Mouse (Mus musculus) lung, embryonic 15.5 days (tissue): ENCODE results near the gene H6pd. TPM values are rescaled to one million over a fixed set of nuclear protein-coding genes. Genes with fewer than 3 reads are reported as not detected.

ENCODE experiments used
- ATAC-seq: fragments of 200-750 bp; cut with Nextera tagmentation; 2 replicates; pipeline ENCODE4 v1.8.0; 2017; ENCODE audit warnings: moderate number of reproducible peaks, borderline replicate concordance; ENCODE audit not compliant: low FRiP score, low TSS enrichment; ENCODE audit errors: extremely low read depth
- H3K27ac ChIP-seq: fragments of 300-500 bp; sonication (generic); 2 replicates; pipeline ENCODE4 v1.5.1; 2015; ENCODE audit warnings: moderate library complexity, mild to moderate bottlenecking, inconsistent platforms
- H3K27me3 ChIP-seq: fragments of 300-500 bp; sonication (generic); 2 replicates; pipeline ENCODE4 v1.6.1; 2015; ENCODE audit warnings: inconsistent platforms
- H3K36me3 ChIP-seq: fragments of 300-500 bp; sonication (generic); 2 replicates; pipeline ENCODE4 v1.6.1; 2015; ENCODE audit warnings: inconsistent platforms
- H3K4me1 ChIP-seq: fragments of 300-500 bp; sonication (generic); 2 replicates; pipeline ENCODE4 v1.6.1; 2015; ENCODE audit warnings: inconsistent platforms
- H3K4me2 ChIP-seq: fragments of 300-500 bp; sonication (generic); 2 replicates; pipeline ENCODE4 v1.6.1; 2015; ENCODE audit warnings: inconsistent platforms, mild to moderate bottlenecking, moderate library complexity
- H3K4me3 ChIP-seq: fragments of 300-500 bp; sonication (generic); 2 replicates; pipeline ENCODE4 v1.5.1; 2015; ENCODE audit warnings: mild to moderate bottlenecking, inconsistent platforms
- H3K9ac ChIP-seq: fragments of 300-500 bp; sonication (generic); 2 replicates; pipeline ENCODE4 v1.6.1; 2015; ENCODE audit warnings: inconsistent platforms
- H3K9me3 ChIP-seq: fragments of 300-500 bp; sonication (generic); 2 replicates; pipeline ENCODE4 v1.6.1; 2016; ENCODE audit warnings: inconsistent platforms
- WGBS: fragments of 180-500 bp; shearing (Covaris S2); methylation state at CpG from one replicate; pipeline ENCODE4 v1.1.7; 2015; 5-methylcytosine and 5-hydroxymethylcytosine counted together
- polyA plus RNA-seq: library from polyadenylated mRNA; unstranded; fragments of >200 nt; fragmentation: Nextera tagmentation; extraction: Ambion mirVana; gene quantifications from 2 replicates; pipeline ENCODE4 v1.2.1, GENCODE M21; 2015

H6pd gene
- polyA plus RNA-seq, 1 experiment from 2014 or later = 29.3 TPM

DNA sequence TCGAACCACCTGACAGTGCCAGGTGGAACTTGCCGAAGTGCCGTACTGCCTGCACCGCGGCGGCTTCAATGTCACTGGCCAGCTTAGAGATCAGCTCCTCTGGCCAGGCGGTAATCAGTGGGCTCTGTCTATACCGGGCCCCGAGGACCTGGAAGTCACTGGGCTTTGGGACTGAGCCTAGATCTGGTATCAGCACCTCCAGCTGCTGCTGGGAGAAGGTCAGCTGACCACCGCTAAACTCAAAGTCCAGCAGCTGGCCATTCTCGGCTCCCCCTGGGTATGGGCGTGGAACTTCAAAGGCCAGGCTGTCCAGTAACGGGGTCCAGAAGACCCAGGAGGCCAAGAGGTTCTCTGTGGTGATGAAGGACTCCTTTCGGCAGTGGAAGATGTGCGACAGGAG, 26.7 kb downstream of the H6pd start:
- Histone ChIP-seq H3K9me3 (no peaks in the 10 kb centered on the region), H3K4me2 (no peak overlapping the region), H3K4me3 (no peak overlapping the region), H3K27me3 (no peaks in the 10 kb centered on the region), H3K27ac (no peak overlapping the region), H3K9ac (no peak overlapping the region), H3K4me1 (peaks cover 22% of the 10 kb centered on the region), H3K36me3 (peaks cover 24% of the 10 kb centered on the region)
- WGBS = 75% methylated on average over 15 of the region's 15 CpGs
- no peak for ATAC-seq

DNA sequence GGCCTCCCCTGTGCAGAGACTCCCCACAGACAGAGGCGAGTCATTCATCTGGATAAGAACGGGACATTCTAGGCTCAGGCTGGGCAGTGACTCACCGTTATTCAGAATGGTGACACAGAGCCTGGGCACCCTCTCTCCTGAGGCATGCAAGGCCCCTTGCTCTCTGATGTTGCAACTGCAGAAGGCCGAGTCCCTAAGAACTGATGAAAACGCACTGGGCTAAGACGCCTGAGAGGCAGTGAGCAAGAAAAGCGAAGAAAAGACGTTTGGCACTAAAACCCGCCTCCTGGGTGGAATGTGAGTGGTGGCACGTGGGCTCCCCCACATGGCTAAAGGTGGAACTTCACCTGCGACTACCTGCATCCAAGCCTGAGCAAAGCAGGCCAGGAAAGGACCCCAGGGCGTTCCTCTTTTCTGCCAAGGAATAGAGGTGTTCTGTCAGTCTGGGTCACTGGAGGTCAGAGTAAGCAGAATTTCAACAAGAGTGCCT, 29.0 kb downstream of the H6pd start:
- no peak overlapping the region for H3K27ac ChIP-seq
- H3K4me3 ChIP-seq = no peak overlapping the region
- no peak; the same call in 1 of the 2 replicates for ATAC-seq
- 4% methylated on average over 12 of the region's 12 CpGs for WGBS
- H3K4me1 ChIP-seq = peaks cover 27% of the 10 kb centered on the region
- no peak overlapping the region for H3K9ac ChIP-seq
- peak overlapping the region; percentile 35 for H3K4me2 ChIP-seq
- H3K9me3 ChIP-seq = no peaks in the 10 kb centered on the region
- no peaks in the 10 kb centered on the region for H3K27me3 ChIP-seq
- H3K36me3 ChIP-seq = peaks cover 24% of the 10 kb centered on the region

DNA sequence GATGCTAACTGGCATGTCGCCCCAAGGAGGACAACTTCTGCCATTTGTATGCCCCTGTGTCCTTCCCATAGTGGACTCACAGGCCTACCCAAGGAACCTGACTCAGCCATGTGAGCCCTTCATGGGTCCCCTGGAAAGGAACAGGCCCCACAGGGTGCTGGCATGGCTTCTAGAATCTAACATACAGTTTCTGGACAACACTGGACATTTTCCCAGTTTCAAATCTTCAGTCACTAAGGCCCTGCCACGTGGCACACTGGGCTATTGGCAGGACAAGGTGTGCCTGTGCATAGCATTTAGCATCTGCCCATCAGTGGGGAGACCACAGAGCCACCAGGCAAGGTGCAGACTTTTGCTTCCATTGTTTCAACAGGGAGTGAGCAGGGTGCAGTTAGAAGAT, 30.0 kb downstream of the H6pd start:
- Histone ChIP-seq H3K9ac (no peak overlapping the region), H3K36me3 (peaks cover 23% of the 10 kb centered on the region), H3K27me3 (no peaks in the 10 kb centered on the region), H3K27ac (no peak overlapping the region), H3K4me1 (peaks cover 27% of the 10 kb centered on the region), H3K9me3 (no peaks in the 10 kb centered on the region), H3K4me3 (no peak overlapping the region), H3K4me2 (no peak overlapping the region)
- ATAC-seq = no peak
- WGBS = 83% methylated on average over 2 of the region's 2 CpGs

DNA sequence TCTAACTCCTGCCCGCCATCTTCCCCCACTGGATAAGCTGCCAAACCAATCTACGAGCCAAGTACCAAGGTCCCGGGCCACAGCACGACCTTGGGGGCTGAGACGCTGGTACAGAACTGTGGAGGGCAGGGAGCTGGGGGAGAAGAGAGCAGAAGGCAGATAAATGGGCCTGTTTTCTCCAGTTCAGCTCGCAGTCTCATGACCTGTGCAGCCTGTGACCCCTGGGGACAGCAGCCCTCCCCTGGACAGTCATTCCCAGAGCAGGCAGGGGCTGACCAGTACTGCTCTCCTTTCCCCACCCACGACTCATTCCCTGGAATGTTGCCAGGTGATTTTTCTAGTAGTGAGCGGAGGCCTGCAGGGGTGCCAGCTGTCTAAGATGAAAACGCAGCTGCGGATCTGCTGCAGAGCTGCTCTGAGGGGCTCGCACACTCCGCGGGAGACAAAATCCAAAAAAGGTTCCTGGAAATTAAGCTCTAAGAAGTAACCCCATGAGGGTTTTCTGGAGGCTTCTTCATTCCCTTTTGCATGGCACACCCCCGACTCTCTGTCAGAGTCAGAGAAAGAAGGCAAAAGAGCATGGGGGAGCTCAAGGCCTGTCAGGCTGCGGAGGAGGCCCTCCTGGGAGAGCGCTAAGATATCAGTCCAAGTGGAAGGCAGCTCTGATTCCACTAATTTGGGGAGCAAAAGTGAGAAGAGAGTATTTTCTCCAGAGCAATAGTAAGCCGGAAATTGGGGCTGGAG, 30.9 kb downstream of the H6pd start:
- 39% methylated on average over 17 of the region's 17 CpGs for WGBS
- Histone ChIP-seq H3K9ac (no peak overlapping the region), H3K27me3 (no peaks in the 10 kb centered on the region), H3K36me3 (peaks cover 16% of the 10 kb centered on the region), H3K27ac (0 out of 2 replicates have a peak overlapping the region, but pooled peaks have one; percentile 2), H3K4me3 (no peak overlapping the region), H3K4me2 (no peak overlapping the region), H3K4me1 (peaks cover 27% of the 10 kb centered on the region), H3K9me3 (no peaks in the 10 kb centered on the region)
- peak; percentile 60 for ATAC-seq

DNA sequence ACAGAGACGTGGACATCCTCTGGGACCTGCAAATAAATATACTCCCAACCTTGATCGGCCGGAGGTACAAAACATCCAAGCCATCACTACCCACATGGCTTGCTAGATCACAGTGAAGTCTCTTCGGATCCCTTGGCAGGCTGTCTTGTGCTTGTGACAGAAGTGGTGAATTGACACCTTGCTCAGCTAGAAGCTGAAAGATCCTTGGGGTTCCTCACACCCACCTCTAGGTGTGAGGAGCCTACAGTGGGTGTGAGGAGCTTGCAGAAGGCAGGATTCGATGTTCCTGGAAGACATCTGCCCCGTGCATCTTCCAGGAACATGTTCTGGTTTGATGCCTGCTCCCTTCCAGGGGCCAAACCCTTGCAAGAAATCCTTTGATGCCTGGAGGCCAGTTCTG, 31.6 kb downstream of the H6pd start:
- Histone ChIP-seq H3K4me3 (no peak overlapping the region), H3K9me3 (no peaks in the 10 kb centered on the region), H3K9ac (no peak overlapping the region), H3K27ac (no peak overlapping the region), H3K4me1 (peaks cover 27% of the 10 kb centered on the region), H3K27me3 (no peaks in the 10 kb centered on the region), H3K4me2 (no peak overlapping the region), H3K36me3 (peaks cover 15% of the 10 kb centered on the region)
- 52% methylated on average over 6 of the region's 6 CpGs for WGBS
- ATAC-seq = no peak

DNA sequence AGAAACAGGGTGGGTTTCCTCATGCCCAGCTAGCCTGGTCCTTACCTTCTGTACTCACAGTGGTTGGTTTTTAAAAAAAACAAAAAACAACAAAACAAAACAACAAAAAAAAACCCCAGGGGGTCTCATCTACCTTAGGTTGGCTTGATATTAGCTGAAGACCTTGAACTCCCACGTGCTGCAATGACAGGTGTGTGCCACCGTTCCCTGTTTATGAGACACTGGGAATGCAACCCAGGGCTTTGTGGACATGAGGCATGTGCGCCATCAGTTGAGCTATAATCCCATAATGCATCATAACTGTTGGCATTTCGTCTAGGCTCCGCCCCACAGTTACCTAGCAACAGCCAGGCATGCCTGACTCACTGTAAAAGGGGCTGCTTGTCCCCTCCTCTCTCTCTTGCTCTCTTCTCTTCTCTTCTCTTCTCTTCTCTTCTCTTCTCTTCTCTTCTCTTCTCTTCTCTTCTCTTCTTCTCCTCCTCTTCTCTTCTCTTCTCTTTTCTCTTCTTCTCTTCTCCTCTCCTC, 33.0 kb downstream of the H6pd start:
- no peaks in the 10 kb centered on the region for H3K9me3 ChIP-seq
- H3K9ac ChIP-seq = no peak overlapping the region
- no peak overlapping the region for H3K27ac ChIP-seq
- 0 out of 2 replicates have a peak, but pooled peaks cover 1% of the 10 kb centered on the region for H3K36me3 ChIP-seq
- no peak for ATAC-seq
- WGBS = 70% methylated on average over 5 of the region's 5 CpGs
- H3K4me1 ChIP-seq = peaks cover 27% of the 10 kb centered on the region
- H3K27me3 ChIP-seq = no peaks in the 10 kb centered on the region
- H3K4me3 ChIP-seq = no peak overlapping the region
- no peak overlapping the region for H3K4me2 ChIP-seq

DNA sequence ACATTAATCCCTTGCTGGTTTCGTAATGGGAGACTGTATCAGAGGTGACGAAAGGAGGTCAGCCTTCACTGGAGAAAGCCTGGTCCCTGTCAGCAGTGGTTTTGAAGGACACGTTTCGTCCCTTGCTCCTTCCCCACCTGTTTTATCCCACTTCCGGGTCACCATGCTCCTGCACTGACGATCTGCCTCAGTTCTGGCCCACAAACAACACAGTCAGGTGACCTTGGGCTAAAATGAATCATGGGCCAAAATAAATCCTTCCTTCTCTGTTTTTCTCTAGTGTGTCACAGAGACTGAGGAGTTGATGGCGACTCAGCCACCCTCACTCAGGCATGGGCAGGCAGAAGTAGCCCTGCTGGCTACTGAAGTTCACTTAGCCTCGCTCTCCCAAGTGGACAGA, 33.5 kb downstream of the H6pd start:
- H3K9ac ChIP-seq = no peak overlapping the region
- no peaks in the 10 kb centered on the region for H3K9me3 ChIP-seq
- 60% methylated on average over 8 of the region's 8 CpGs for WGBS
- H3K27me3 ChIP-seq = no peaks in the 10 kb centered on the region
- no peak overlapping the region for H3K4me2 ChIP-seq
- no peaks in the 10 kb centered on the region for H3K36me3 ChIP-seq
- ATAC-seq = no peak
- H3K4me1 ChIP-seq = peaks cover 27% of the 10 kb centered on the region
- H3K27ac ChIP-seq = no peak overlapping the region
- H3K4me3 ChIP-seq = no peak overlapping the region

DNA sequence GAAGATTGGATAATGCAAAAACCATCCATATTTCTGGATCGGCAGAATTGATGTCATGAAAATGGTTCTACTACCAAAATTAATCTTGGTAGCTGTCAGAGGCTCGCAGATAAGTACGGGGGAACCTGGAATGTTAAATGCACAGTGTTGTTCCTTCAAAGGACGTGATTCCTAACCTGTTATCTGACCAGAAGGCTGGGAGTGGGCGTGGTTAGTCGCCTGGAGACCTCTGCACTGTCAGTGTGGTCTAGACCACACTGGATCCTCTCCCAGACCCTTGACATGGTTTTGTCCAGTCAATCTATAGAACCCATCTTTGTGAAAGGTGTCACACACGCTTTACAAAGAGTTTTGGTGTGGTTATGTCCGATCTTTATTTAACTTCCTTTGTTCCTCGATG, 37.4 kb downstream of the H6pd start:
- Histone ChIP-seq H3K4me3 (no peak overlapping the region), H3K36me3 (no peaks in the 10 kb centered on the region), H3K4me2 (no peak overlapping the region), H3K9me3 (no peaks in the 10 kb centered on the region), H3K9ac (no peak overlapping the region), H3K27me3 (no peaks in the 10 kb centered on the region), H3K4me1 (peaks cover 12% of the 10 kb centered on the region), H3K27ac (no peak overlapping the region)
- ATAC-seq = no peak
- WGBS = 37% methylated on average over 9 of the region's 9 CpGs

DNA sequence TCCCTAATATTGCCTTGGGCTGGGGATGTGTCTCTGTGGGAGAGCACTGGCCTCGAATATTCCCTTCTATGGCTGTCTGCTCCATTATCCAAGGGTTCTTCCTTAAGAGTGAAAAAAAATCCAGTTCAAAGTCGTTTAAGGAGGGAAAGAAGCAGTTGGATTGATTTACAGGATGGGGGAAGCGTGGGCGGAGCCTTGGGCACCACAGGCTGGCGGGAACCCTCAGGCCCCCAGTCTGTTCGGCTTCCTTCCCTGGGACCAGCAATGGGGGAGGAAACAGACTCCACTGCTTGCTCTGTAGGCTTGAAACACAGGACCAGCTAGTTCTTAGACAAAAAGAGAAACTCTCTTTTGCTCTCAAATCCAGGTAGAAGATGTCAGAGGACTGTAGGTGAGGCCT, 40.3 kb downstream of the H6pd start:
- ATAC-seq = no peak
- no peaks in the 10 kb centered on the region for H3K9me3 ChIP-seq

DNA sequence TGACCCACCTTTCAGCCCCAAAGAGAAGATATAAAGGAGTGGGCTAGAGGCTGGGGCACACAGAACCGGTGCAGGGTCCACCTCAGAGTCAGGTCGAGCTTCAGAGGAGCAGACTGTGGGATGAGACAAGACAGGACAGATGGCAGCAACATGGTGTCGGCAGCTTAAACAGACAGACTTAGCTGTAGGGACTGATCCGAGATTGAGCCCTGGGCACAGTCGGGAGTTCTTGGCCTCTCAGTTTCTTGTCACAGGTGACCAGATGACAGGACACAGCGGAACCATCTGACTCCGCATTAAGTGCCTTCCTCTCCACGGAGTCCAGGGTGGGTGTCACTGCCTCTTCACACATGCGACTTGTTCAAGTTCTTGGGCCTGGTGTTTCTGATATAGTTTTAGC, 41.9 kb downstream of the H6pd start:
- Histone ChIP-seq H3K9ac (no peak overlapping the region), H3K27me3 (no peaks in the 10 kb centered on the region), H3K4me1 (peaks cover 16% of the 10 kb centered on the region), H3K27ac (no peak overlapping the region), H3K36me3 (no peaks in the 10 kb centered on the region), H3K4me3 (no peak overlapping the region), H3K9me3 (no peaks in the 10 kb centered on the region), H3K4me2 (no peak overlapping the region)
- 84% methylated on average over 9 of the region's 9 CpGs for WGBS
- no peak for ATAC-seq

More for the DNA sequence above, 40.3 kb downstream of the H6pd start:
- Histone ChIP-seq H3K27me3 (no peaks in the 10 kb centered on the region), H3K4me3 (no peak overlapping the region), H3K36me3 (no peaks in the 10 kb centered on the region), H3K9ac (no peak overlapping the region), H3K27ac (no peak overlapping the region), H3K4me2 (no peak overlapping the region), H3K4me1 (peaks cover 16% of the 10 kb centered on the region)
- WGBS = 31% methylated on average over 6 of the region's 6 CpGs

DNA sequence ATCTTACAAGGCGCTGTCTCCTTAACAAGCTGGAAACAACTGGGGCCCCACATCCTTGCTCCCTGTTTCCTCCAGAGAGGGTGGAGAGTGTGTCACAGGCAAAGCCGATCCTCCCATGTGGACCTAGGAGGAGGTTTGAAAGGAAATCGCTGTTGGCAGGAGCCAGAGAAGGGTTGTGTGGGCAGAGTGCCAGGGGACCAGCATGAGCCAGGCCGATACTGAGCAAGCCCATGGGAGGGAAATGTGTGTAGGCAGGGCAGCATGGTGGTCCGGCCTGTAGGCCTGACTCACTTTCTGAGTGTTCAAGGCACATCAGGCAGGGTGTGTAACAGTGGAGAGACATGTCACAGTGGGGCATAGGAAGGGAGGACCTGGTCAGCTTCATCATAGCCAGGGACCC, 42.6 kb downstream of the H6pd start:
- Histone ChIP-seq H3K9me3 (no peaks in the 10 kb centered on the region), H3K4me2 (no peak overlapping the region), H3K27me3 (no peaks in the 10 kb centered on the region), H3K9ac (no peak overlapping the region), H3K36me3 (no peaks in the 10 kb centered on the region), H3K4me3 (no peak overlapping the region), H3K4me1 (peaks cover 16% of the 10 kb centered on the region), H3K27ac (no peak overlapping the region)
- 39% methylated on average over 5 of the region's 5 CpGs for WGBS
- peak; percentile 33; the same call in 1 of the 2 replicates for ATAC-seq

DNA sequence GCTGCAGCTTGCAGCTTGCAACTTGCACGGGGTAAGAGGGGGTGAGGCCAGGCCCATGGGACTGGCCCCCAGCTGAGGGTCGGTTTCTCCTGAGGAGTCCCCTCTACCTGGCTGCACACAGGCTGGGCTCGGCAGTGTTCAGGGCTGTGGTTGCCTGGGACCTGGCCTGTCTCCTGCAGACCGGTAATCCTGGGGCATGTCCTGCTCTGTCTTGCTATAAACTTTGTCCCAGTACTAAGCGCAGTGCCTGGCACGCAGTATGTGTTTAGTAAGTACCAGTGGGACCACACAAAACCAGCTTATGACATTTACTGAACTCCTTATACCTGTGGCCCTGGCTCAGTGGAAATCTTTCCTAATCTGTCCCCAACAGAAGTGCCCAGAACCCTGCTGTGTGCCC, 43.2 kb downstream of the H6pd start:
- Histone ChIP-seq H3K36me3 (no peaks in the 10 kb centered on the region), H3K27ac (no peak overlapping the region), H3K27me3 (no peaks in the 10 kb centered on the region), H3K4me3 (no peak overlapping the region), H3K4me1 (peaks cover 16% of the 10 kb centered on the region), H3K9ac (no peak overlapping the region), H3K4me2 (no peak overlapping the region), H3K9me3 (no peaks in the 10 kb centered on the region)
- no peak for ATAC-seq
- 66% methylated on average over 6 of the region's 6 CpGs for WGBS
